Mouse (Mus musculus): ENCODE measurements around the gene Lgr6.

The Lgr6 gene

GRCm38 (mm10) chr1:135016907-135017655 lies 88.0 kb downstream of the Lgr6 start:
- no peak for DNase-seq (ENCODE audit: low spot score in 2 of 2)

- no peak for DNase-seq (ENCODE audit: low spot score in 2 of 2)
Measured at GRCm38 (mm10) chr1:135014921-135015445, 90.1 kb downstream of the Lgr6 start.

- DNase-seq (ENCODE audit: low spot score in 2 of 2) = no peak
Measured at GRCm38 (mm10) chr1:135012472-135012871, 92.6 kb downstream of the Lgr6 start.

DNA sequence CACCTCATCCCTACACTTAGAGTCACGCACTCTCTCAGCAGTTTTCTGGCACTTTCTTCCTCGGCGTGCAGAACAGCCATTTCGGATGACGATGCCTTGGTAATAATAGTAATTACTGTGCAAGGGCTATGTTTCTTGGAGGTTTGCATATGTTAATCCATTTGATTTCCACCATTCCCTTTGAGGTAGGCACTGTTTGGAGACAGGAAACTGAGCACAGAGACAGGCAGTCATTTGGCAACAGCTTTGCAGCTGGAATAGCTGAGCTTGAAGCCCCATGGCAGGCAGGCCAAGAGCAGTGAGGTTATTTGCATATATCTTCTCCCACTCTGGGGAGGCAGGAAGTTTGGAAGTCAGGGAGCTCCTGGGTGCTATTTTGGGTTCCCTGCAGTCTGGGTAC lies 93.2 kb downstream of the Lgr6 start:
- no peak for DNase-seq (ENCODE audit: low spot score in 2 of 2)

DNA sequence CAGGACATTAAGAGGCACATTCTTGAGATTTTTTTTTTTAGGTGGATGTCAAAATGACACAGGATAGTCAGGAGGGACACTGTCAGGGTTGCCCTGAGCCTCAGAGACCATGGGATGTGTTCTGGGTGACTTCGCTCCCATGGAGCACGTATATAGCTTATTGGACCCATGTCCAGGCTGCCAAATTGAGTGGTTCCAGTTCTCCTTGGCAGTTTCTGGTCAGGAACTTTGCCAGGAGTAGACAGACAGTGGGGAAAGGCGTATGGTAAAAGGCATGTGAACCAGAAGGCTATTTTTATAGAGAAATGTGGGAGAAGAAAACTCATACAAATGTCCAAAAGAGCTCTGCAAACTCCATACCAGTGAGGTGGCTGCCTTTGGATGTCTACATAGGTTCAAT lies 95.2 kb downstream of the Lgr6 start:
- no peak for DNase-seq (ENCODE audit: low spot score in 2 of 2)

GRCm38 (mm10) chr1:135005696-135006095 lies 99.4 kb downstream of the Lgr6 start:
- DNase-seq (ENCODE audit: low spot score in 2 of 2) = no peak

DNA sequence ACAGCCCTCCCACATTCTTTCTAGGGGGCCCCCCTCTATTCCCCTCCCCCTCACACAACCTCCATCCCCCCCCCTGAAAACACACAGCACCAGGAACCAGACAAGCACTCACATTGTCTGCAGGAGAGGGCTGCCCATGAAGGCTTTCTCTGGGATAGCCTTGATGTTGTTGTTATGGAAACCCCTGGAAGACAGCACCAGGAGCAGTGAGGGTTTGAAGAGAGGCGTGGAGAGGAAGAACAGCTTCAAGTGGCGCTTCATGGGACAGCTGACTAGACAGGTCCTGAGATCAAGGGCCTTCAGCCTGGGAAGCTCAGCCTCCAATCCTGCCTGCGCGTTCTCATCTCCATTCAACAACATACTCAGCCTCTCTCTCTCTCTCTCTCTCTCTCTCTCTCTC lies 101.7 kb downstream of the Lgr6 start:
- no peak for DNase-seq (ENCODE audit: low spot score in 2 of 2)

- DNase-seq (ENCODE audit: low spot score in 2 of 2) = no peak
Measured at GRCm38 (mm10) chr1:135000527-135000926, 104.5 kb downstream of the Lgr6 start.

GRCm38 (mm10) chr1:134998231-134998630 lies 106.8 kb downstream of the Lgr6 start:
- DNase-seq (ENCODE audit: low spot score in 2 of 2) = no peak

DNA sequence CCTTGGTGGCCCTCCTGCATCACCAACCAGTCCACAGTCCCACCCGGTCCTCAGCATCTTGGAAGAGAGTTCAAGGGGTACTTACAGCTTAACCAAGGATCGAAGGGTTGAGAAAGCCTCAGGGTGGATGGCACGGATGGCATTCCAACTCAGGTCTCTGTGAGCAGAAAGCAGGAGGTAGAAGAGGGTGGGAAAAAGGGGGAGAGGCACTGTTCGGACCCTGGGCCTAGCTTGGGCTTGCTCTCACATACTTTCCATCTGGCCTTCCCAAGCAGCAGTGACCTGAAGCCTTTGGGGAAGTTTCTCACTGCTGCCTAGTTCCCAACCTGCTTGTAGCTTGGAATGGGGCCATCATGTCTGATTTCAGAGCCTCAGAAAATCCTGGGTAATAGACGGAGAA lies 107.5 kb downstream of the Lgr6 start:
- no peak for DNase-seq (ENCODE audit: low spot score in 2 of 2)

GRCm38 (mm10) chr1:134996471-134996870 lies 108.6 kb downstream of the Lgr6 start:
- DNase-seq (ENCODE audit: low spot score in 2 of 2) = no peak

DNA sequence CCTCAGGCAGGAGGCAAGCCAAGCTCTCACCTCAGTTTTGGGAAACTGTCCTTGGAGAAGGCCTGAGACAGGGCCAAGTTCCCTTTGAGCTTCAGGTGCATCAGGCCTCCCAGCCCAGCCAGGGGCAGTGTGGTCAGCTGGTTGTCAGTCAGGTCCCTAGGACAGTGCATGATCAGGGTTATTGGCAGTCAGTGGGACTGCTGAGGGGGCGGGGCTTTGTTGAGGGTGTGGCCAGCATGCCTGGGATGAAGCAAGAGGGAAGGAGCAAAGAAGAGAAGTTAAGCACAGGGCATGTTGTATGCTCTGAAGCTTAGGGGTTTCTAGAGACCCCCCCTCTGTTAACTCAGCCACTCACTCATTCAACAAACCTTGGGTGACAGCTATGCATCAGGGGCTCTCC lies 109.1 kb downstream of the Lgr6 start:
- no peak for DNase-seq (ENCODE audit: low spot score in 2 of 2)

DNA sequence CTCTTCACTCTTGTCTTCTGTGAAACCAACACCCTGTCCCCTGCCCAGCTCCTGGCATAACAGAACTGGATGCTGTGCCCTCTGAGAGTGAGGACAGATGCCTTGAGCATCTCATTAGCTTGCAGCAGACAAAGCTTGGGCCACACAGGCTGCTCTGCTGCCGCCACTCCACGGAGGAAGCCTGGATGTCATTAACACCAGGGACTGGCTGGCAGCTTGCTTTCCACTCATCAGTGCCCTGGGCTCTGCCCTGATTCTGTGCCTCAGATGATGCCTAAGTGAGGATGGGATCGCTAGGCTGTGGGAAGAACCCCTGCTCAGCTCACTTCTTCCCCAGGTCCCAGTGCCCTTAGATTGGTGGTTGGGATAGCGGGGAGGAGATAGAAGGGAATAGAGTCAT lies 109.6 kb downstream of the Lgr6 start:
- no peak for DNase-seq (ENCODE audit: low spot score in 2 of 2)

DNA sequence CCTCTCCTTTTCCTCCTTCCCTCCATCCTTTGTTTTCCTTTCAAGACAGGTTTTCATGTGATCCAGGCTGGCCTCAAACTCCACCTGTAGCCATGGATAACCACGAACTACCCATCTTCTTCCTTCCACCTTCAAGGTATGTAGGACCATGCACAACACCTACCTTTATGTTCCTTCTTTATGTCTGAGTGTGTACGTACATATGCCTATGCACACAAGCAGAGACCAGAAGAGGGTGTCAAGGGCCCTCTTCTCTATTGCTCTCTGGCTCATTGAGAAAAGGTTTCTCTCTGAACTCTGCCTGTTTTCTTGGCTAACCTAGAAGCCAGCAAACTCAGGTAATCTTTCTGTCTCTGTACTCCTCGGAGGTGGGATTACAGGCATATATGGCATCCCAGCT lies 110.3 kb downstream of the Lgr6 start:
- no peak for DNase-seq (ENCODE audit: low spot score in 2 of 2)

DNA sequence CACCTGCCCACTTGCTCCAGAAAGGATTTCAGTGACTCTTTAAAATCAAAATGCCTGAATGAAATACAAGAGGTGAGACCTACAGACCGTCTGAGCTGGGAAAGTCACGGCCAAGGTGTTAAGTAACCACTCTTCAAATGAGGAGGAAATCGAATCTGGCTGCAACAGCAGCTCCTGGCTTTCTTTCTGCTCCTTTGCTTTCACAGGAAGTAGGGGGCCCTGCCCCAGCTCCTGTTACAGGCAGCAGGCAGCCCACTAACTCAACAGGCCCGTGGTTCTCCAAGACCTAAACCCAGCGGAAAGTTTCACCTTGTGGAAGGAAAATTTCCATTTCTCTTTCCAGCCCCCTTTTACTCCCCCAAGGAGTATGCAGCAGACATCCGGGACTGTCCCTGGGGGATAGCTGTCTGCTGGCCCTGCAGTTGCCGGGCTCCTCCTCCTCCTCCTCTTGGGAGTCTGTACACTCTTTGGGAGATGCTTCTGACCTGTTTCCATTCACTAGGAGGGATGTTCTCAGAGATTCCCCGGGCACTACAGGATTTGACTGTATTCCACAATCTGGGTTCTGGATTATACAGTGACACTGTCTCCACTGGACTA lies 112.9 kb downstream of the Lgr6 start:
- no peak for DNase-seq (ENCODE audit: low spot score in 2 of 2)

- peak; percentile 63 to 76 for DNase-seq (ENCODE audit: low spot score in 2 of 2)
Measured at GRCm38 (mm10) chr1:134989372-134989771, 115.7 kb downstream of the Lgr6 start.

DNA sequence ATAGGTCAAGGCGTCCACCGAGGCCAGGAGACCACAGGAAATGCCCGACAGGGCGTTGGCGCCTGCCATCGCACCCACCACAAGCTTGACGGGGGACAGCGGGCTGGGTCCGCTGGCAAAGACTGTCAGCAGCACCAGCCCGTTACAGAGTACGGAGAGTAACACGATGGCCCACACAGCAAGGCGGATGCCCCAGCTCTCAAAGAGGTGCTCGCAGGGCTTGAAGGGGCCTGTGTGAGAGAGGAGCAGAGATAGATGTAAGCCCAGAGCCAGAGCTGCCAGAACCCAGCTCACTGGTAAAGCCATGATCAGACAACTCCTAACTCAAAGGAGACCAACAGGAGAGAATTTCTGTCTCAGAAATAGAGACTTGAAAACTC lies 117.1 kb downstream of the Lgr6 start:
- DNase-seq (ENCODE audit: low spot score in 2 of 2) = no peak

GRCm38 (mm10) chr1:134987173-134987961 lies 117.7 kb downstream of the Lgr6 start:
- peak; percentile 10 to 40 for DNase-seq (ENCODE audit: low spot score in 2 of 2)

- no peak for DNase-seq (ENCODE audit: low spot score in 2 of 2)
Measured at GRCm38 (mm10) chr1:134972920-134973319, 132.2 kb downstream of the Lgr6 start.

- no peak for DNase-seq (ENCODE audit: low spot score in 2 of 2)
Measured at GRCm38 (mm10) chr1:134965430-134965829, 139.6 kb downstream of the Lgr6 start.

GRCm38 (mm10) chr1:134962821-134963220 lies 142.3 kb downstream of the Lgr6 start:
- no peak for DNase-seq (ENCODE audit: low spot score in 2 of 2)

- DNase-seq (ENCODE audit: low spot score in 2 of 2) = peak; percentile 90 to 94
Measured at GRCm38 (mm10) chr1:134962053-134962803, 142.8 kb downstream of the Lgr6 start, which contains the start of gene Ube2t. Ube2t (plus strand) TSS chr1:134962565.

Measured in urinary bladder, postnatal 36 days (tissue).